Mouse (Mus musculus): ENCODE measurements around the gene Sult2a7.

Sult2a7 gene

DNA sequence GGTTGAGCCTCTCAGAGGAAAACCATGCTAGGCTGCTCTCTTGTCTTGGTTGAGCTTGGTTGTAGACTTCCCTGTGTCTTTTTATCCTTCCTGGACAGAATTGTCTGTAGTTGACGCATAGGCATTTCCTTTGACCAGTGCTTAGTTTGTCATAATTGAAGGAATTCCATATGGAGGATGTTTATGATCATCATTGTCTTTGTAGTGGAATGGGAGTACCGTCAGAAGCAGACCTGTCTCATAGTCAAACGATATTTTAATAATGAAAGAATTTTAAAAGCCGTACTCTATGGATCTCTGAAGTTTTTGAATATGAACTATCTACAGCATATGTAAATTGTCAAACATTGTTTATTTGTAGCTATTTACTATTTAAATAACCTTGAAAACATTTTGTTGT is at the start of gene Sult2a7:
Sult2a7 (minus strand) TSS at position 101 of the 400 bp plus-strand sequence.
- no peak for DNase-seq (ENCODE audit: low spot score in 2 of 2)

DNA sequence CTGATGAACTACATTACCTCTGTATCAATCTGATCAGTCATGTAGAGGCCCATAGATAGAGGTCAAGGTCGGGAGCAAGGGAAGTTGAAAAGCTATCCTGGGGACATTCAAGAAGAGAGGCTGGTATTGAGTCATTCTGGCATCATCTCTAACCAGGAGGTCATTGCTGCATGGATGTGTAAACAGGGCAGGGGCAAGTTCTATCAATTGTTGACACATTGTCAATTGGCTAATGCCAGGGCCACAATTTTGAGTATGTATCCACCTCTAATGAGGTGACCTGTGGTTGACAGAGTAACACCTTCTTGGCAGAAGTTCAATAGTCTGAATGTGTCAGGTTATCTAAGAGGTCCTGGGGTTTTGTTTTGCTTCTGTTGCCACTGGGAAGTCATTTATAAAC is 31.2 kb upstream of the Sult2a7 start:
- no peak for DNase-seq (ENCODE audit: low spot score in 2 of 2)

DNA sequence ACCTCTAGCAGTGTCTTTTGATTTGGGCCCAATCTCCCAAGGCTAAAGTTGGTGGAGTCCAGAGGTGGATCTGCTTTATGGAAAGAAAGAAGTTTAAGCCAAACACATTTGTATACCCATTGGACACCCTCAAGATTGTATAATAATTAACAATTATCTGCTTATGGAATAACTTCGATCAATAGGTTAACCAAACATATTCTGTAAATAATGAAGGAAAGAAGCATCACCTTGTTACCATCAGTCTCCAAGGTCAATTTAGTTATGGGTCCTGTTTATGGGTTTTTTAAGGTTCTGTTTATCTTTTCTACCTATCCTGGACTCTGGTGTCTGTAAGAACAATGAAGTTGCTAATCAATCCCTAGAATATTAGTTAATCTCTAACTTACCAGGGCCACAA is 28.6 kb upstream of the Sult2a7 start:
- DNase-seq (ENCODE audit: low spot score in 2 of 2): no peak

DNA sequence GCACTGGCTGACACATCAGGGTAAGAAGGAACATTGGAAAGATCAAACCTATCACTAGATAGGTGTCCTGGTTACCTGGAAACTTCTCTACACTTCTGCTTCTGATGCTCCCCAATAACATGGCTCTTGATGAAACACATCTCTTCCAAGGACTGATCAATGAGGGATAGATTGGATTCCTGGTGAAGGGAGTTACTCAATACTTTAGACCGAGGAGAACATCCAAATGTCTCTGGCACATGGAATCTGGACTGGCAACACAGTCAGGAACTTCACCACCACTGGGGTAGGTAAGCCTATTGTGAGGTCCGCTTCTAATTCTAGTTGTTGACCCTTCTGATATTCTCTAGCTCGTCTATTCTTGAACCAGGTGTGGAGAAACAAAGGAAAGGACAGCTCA is 24.3 kb upstream of the Sult2a7 start:
- DNase-seq (ENCODE audit: low spot score in 2 of 2): no peak

DNA sequence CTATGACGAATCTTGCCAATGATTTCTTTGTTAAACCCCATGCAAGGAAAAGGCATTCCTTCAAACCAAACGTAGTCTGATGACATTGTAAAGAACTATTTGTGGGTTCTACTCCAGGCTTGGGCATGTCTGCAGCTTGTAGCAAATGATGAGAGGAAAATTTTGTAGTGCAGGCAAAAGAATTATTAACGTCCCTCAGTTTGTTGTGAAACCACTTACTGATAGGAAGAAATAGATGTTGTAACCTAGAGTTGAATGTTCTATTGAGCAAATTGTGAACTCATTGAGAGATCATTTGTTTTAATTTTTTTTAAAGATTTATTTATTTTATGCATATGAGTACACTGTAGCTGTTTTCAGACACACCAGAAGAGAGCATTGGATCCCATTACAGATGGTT is 1.1 kb downstream of the Sult2a7 start:
- no peak for DNase-seq (ENCODE audit: low spot score in 2 of 2)

DNA sequence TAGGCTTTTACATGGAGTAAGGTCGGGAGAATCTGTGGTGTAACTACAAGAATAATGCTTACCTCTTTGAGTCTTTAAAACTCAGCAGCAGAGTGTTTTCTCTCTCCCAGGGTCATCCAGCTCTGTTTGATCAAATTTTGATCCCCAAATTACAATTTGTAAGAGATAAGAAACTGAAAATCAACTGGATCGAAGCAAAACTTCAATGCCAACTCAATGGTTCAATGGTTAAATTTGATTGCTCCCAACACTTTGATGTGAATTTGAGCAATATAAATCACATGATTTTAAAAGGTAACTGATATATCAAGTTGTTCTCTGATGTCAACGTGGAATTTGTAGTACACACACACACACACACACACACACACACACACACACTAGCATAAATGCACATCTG is 47.5 kb downstream of the Sult2a7 start, which contains the start of gene Sult2a8:
Sult2a8 (minus strand) TSS at position 236 of the 400 bp plus-strand sequence.
- no peak for DNase-seq (ENCODE audit: low spot score in 2 of 2)

DNA sequence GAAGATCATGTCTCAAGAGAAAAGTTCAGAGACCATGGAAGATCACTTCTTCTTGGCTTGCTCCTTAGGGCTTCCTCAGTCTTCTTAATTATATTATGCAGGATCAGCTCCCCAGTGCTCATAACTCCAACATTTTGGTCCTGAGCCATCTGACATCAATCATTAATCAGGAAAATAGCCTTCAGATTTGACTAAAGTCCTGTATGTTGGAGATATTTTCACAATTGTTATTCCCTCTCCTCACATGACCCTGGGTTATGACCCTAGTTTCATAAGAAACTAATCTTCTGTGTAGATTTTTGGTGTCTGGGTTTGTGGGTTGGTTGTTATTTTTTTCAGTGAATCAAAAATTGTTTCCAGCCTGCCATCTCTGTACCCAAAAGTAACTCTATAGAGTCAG is 54.4 kb downstream of the Sult2a7 start:
- DNase-seq (ENCODE audit: low spot score in 2 of 2): no peak

DNA sequence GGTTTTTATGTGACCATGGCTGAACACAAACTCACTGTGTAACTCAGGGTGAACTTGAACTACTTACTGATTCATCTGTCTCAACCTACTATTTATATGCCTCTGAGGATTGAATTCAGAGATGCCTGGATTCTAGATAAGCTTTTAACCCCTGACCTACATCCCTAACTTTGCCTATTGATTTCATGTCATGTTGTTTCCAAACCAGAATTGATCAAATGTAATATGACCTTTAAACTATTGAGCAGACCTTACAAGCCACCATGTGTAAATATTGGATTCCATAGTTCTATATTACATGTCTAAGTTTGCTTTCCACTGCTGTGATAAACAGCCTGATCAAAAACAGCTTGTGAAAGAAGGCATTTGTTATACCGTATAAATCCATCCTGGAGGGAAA is 55.5 kb downstream of the Sult2a7 start:
- DNase-seq (ENCODE audit: low spot score in 2 of 2): no peak

DNA sequence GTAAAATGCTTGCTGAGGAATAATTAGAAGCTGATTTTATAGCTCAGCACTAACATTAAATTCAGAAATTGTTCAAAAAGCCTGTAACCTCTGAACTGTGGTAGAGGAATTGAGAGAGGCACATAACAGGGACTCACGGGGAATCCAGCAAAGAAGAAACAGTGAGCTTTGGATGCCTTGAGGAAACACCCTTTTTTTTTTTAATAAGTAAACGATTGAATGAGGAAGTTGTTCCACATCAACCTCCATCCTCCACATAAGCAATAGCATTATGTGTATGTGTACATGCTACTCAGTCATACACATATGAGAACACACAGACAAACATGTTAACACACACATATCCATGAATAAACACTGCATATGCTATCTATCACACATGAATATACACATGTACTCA is 56.0 kb downstream of the Sult2a7 start:
- no peak for DNase-seq (ENCODE audit: low spot score in 2 of 2)
